Mouse (Mus musculus) G1E (cell line): ENCODE data around the gene Cdiptos.

Experiments
- CTCF ChIP-seq: IDR thresholded peaks from 2 replicates; pipeline ENCODE4 v1.5.1; 2012; ENCODE audit warnings: low read depth, low read length, inconsistent platforms, mixed read lengths
- GATA1 ChIP-seq: IDR thresholded peaks from 2 replicates; pipeline ENCODE4 v1.6.1; 2012; ENCODE audit warnings: borderline replicate concordance, low read length, inconsistent platforms, mixed read lengths
- POLR2AphosphoS5 ChIP-seq: IDR thresholded peaks from 2 replicates; pipeline ENCODE4 v1.6.1; 2012; ENCODE audit warnings: low read depth, low read length, inconsistent platforms; ENCODE audit not compliant: insufficient replicate concordance
- TAL1 ChIP-seq: conservative IDR thresholded peaks from 2 replicates; pipeline ENCODE4 v1.6.1; 2012; ENCODE audit warnings: low read depth, low read length, inconsistent platforms, mixed read lengths

GRCm38 (mm10) chr7:127003620-127004019 is 27.7 kb upstream of the Cdiptos start:
- no peak for TF ChIP-seq CTCF
- TF ChIP-seq GATA1: no peak
- TF ChIP-seq POLR2AphosphoS5: no peak
- no peak for TF ChIP-seq TAL1
